Mouse (Mus musculus) spleen, postnatal 10 days (tissue): Measurements from ENCODE around the gene Plxdc2.
A peak's percentile ranks its signal among the peaks of the same experiment; 100 is the strongest.

Experiments
- DNase-seq, 2 experiments: peaks; one replicate each; pipeline ENCODE4 v3.0.0; 2021 to 2022; ENCODE audit warnings: low spot score in 2 of 2

Gene Plxdc2

GRCm38 (mm10) chr2:16356106-16356818 is at the start of gene Plxdc2:
Gene Plxdc2, plus strand, starts transcription at chr2:16356304.
- DNase-seq, result peak; percentile 12 to 27

DNA sequence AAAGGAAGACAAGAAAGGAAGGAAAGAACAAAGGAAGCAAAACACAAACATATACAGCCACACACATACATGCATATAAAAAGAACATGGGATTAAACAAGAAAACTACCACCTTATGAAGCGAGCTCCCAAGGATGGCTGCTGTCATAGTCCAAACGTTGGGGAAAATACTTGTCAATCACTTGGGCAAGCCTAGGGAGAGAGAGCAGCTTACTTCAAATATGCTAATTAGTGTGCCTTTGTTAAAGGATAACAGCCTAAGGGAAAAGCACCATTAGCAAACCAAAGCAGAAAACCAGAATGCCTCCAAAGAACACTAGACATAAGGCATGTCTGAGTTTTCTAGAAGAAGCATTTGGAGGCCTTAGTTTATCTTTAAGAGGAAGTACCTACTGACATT is 45.7 kb upstream of the Plxdc2 start:
- no peak for DNase-seq

- DNase-seq, result no peak
These were observed 43.6 kb upstream of the Plxdc2 start for GRCm38 (mm10) chr2:16312400-16313070.

GRCm38 (mm10) chr2:16335194-16335781 is 20.8 kb upstream of the Plxdc2 start:
- no peak for DNase-seq

GRCm38 (mm10) chr2:16344564-16344963 is 11.5 kb upstream of the Plxdc2 start:
- no peak for DNase-seq

DNA sequence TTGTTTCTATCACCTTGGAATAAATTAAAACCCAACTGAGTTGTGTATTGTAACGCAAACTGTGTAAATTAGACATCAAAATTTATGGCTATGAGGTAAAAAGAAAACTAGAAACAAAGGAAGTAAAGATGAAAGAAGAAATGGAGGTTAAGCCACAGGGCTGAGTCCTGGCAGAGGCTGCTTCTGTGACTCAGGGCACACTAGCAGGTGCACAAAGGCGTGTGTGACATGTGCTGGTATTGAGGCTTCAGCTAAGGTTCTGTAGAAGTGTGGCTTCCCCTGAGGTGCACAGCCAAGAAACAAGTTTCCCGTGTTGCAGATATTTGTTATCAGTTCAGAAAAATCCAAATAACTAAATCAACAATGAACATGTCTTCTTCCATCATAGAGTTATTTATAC is 5.0 kb upstream of the Plxdc2 start:
- no peak for DNase-seq

GRCm38 (mm10) chr2:16355611-16356105 is 446 bp upstream of the Plxdc2 start:
- peak; percentile 7 to 48 for DNase-seq

DNA sequence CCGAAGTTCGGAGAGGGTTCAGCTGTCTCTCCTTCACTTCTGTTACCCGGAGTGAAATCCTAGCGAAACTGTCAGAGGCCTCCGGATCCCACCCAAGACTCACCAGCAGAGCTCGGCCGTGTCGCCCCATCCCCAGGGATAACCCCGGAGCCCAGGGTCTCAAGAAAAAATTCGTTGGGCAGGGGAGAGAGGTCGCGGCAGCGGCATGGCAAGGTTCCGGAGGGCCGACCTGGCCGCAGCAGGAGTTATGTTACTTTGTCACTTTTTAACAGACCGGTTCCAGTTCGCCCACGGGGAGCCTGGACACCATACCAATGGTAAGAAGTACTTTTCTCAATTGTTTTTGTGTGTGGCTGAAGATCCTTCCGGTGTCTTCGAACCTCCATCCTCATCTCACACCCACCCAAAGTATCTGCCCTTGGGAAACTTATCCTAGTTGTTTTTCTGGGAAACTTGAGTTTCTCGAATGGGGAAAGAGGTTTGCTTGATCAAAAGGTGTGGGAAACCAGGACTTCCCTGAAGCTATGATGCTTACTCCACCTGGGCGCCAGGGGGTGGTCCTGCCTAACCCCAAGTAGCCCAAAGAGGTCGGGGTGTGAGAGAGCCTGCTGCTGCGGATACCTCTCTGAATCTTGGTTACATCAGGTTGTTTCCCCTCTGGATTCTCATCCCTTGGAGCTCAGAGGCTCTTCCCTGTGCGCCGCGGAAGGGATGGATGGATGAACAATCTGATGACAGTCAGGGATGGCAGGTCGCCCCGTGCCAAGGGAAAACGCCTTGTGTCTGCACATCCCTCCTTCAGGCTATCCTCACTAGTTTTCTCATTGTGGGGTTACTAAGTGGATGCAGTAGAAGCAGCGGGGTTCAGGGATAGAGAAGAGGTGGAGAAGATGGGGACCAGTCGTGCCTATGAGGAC is 1.1 kb downstream of the Plxdc2 start:
- peak in 1 of 2 experiments; percentile 16 for DNase-seq

GRCm38 (mm10) chr2:16357946-16358345 is 1.8 kb downstream of the Plxdc2 start:
- no peak for DNase-seq

DNA sequence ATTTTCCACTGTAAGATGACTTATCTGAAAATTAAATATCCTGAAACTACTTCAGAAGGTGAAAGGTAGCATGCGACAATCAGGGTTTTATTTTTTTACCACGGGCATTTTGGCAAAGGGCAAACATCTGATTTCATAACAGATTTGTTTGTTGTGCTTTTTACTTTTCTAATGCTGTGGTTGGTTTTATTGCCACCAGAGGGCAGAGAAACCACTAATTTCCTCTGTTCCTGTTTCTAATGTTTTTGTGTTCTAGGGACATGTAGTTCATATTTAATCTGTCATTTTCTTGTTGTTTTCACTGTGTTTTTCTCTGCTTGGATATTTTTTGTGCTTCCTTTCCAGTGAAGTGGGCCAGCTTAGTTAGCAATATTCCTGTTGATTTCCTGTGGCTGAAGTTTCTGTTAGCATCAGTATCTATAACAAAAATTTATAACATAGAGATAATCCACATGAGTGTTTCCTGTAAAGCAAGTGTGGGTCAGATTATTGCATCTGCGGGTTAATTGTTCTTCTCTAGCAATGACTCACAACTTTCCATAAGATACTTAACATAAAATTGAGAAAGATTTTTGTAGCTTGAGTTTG is 3.3 kb downstream of the Plxdc2 start:
- no peak for DNase-seq

DNA sequence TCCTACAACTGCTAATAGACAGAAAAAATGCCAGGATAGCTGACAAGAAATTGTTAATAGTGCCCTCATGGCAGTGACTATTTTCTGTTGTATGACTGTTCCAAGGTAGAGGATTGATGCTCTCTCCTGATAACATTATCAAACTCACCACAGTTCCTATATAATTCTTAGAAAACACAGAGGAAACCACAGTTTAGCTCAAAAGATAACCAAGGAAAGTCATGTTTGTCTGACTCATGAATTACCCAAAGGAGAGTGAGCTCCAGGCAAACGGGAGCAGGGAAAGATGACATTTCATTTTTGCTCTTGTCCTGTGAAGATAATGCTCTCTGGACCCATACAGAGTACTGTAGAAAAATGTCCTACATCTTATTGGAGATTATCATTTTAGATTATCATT is 8.6 kb downstream of the Plxdc2 start:
- DNase-seq, result no peak

DNA sequence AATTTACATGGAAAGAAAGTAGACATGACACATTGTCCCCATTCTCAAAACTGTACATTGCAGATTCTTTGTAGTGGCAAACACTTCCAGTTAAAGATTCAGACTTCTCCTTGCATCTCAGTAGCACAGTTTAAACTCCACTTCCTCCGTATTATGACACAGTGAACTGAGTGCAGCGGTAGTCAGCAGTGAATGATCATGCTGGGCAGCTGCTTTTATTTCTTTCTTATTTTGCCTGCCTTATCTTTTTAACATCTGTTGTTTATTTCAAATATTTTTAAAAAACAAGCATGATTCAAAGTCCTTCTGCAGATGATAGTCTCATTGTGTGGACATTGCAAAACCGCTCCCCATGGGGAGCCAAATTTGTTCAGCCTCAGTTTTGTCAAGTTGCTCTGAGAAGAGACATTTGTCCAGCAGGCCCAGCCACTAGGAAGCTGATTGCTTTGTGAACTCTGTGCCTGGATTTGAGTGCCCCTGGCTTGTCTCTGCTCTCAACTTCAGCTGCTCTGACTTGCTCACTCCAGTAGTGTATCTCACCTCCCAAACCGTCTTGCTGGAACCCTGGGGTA is 9.8 kb downstream of the Plxdc2 start:
- DNase-seq, result no peak

- no peak for DNase-seq
These were observed 14.3 kb downstream of the Plxdc2 start for GRCm38 (mm10) chr2:16370419-16370818.

DNA sequence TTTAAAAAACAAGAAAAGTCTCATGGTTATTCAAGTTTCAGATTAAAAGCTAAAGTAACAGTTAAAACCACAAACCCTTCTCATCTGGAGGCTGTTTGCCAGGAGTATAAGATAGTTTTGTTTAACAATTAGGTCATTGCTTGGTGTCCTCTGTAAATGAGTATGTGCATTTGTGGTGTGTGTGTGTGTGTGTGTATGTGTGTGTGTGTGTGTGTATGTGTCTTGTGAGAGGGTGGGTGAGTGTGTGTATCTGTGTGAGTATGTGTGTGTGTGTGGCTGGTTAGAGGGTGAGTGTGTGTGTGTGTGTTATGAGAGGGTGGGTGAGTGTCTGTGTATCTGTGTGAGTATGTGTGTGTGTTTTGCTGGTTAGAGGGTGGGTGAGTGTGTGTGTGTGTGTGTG is 18.2 kb downstream of the Plxdc2 start:
- DNase-seq, result no peak

- DNase-seq, result no peak
These were observed 30.1 kb downstream of the Plxdc2 start for GRCm38 (mm10) chr2:16386206-16386605.

- no peak for DNase-seq
These were observed 30.6 kb downstream of the Plxdc2 start for GRCm38 (mm10) chr2:16386692-16387091.

DNA sequence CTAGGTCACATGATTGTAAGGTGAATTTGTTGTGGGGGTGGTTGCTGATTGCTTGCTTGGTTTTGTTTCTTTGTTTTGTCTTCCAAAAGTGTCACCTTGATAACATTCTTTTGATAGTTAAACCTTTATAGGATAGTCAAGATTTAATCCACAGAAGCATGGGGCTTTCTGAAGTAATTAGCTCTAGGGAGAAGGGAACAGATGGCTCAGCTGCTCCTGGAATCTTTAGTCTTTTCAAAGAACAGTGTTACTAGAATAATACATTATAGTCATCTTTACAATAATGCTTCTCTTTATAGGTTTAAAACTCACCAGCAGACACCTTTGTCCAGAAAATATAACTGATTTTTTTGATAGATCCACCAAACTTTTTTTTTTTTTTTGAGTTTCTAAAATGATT is 31.7 kb downstream of the Plxdc2 start:
- no peak for DNase-seq

DNA sequence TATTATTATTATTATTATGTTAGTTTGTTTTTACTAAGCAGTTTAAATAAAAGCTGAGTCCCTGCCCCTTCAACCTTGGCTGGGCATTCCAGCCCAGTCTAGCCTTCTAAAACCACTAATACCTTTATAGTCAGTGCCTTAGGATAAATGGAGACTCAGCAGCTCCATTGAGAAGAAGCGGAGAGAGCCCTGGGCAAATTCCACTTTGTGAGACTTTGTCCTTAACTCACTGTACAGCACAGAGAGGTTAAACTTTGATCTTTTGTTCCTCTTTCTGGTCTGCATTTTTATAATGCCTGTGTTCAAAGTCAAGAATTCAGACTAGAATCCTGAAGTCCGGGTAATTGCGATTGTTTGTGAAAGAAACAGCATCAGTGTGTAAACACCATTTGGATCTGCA is 41.4 kb downstream of the Plxdc2 start:
- DNase-seq, result no peak

DNA sequence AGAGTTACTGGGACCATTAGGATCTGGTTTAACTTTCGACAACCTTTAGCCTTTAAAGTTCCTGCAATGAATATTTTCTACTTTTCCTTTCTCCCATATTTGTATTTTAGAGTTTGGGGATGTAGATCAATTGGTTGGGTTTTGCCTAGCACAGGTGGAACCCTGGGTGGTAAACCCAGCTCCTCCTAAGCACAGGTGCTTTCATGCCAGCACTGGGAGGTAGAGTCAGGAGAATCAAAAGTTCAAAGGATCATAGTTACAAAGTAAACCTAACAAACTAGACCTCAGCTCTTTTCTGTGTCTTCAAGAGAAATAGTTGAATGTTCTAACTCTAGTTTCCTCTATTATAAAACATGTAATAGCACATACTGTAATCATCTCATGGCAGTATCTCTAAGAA is 41.9 kb downstream of the Plxdc2 start:
- no peak for DNase-seq

DNA sequence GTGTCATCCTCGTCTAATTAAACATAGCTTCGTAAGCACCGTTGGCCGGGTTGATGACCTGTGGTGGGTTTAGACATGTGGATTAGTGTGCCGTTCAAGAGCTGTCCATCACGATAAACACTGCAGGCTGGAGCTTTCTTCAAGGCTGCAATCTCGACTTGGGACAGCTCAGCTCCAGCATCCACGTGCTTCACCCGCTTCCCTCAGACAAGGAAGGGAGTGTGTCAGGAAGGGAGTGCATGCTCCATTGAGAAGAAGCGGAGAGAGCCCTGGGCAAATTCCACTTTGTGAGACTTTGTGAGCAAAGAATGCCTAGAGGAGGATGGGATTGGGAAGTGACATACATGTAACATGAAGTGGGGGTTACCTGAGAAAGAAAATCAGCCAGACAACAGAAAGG is 42.8 kb downstream of the Plxdc2 start:
- no peak for DNase-seq

GRCm38 (mm10) chr2:16406508-16406907 is 50.4 kb downstream of the Plxdc2 start:
- DNase-seq, result no peak
